Mouse (Mus musculus): ENCODE measurements around the gene Gm3286.
"Not testable (repeated sequence)": the region's sequence is repeated elsewhere in the genome, so short reads cannot be mapped to it uniquely, and the experiment has no call there.

Gm3286 gene

GRCm38 (mm10) chr5:95510458-95510857 is at the start of gene Gm3286:
TSS of gene Gm3286 (plus strand) at chr5:95510758.
- not testable (repeated sequence) for DNase-seq
